Mouse (Mus musculus) thymus, adult 18-20 months (tissue): ENCODE measurements at regions not wholly inside any gene's neighbourhood (a gene's known extent, or its start where the extent isn't known, plus 50 kb on each side); places are given as distances from the start of the nearest gene placed in this dataset.

ENCODE experiments used
- DNase-seq, 2 experiments: peaks; one replicate each; pipeline ENCODE4 v3.0.0; 2022; ENCODE audit warnings: mixed read lengths in 2 of 2

GRCm38 (mm10) chr10:41018888-41019287 lies 53.2 kb downstream of the Gpr6 start:
- DNase-seq = no peak

DNA sequence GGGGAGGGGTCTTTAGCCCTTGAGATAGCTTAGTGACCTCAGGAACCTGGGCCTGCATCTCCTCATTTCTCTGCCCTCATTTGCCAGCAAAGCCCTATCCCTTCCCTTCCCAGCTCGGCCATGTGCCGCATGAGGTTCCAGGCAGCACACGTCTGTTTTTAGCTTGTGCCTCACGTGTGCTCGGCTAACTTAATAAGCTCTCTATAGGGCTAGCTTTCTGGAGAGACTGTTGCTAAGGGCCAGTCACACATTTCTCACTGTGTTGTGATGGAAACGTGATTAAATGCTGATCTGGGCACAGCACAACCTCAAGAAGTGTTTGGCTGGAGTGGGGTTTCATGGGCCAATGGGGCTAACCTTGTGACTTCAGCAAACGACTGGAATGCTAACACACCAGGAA lies 55.5 kb downstream of the Gpr6 start:
- no peak for DNase-seq

DNA sequence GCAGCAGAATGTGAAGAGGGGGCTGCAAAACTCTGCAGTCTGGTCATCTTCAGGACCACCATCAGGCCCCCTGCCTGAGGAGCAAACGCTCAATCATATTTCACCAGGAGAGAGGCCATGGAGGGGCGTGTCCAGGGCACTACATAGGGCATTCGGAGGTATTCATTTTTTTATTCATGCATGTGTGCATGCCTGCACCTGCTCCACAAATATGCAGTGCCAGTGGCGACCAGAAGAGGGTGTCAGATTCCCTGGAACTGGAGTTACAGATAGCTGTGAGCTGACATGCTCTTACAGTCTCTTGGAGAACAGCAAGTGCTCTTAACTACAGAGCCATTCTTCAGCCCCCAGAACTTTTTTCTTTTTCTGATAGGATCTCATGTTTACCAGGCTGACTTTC lies 56.4 kb downstream of the Gpr6 start:
- peak in 1 of 2 experiments; percentile 9 for DNase-seq

- DNase-seq = no peak
These were observed 61.5 kb downstream of the Gpr6 start for GRCm38 (mm10) chr10:41010585-41010984.

GRCm38 (mm10) chr10:41007866-41008265 lies 64.2 kb downstream of the Gpr6 start:
- no peak for DNase-seq

GRCm38 (mm10) chr10:41006634-41007033 lies 65.5 kb downstream of the Gpr6 start:
- DNase-seq = no peak

GRCm38 (mm10) chr10:41005776-41006175 lies 66.3 kb downstream of the Gpr6 start:
- no peak for DNase-seq

GRCm38 (mm10) chr10:41004753-41005152 lies 67.3 kb downstream of the Gpr6 start:
- DNase-seq = no peak

- DNase-seq = peak in 1 of 2 experiments; percentile 9
These were observed 67.9 kb downstream of the Gpr6 start for GRCm38 (mm10) chr10:41004044-41004689.

DNA sequence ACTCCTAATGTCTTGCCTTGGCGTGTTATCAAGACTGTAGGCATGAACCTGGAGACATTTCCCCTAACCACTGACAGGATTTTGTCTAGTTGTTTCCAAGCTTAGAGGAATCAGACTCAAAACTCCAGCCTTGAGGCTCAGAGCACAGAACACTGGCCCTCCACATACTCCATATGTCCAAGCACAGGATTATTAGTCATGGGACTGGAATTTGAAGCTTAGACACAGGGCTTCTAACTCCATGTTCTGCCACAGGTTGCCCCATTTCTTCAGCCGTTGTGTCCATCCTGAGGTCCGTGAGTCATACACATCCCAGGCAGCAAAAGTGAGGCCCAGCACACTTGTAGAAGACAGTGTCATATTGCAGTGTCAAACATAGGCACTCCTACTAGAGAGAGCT lies 68.9 kb downstream of the Gpr6 start:
- no peak for DNase-seq

DNA sequence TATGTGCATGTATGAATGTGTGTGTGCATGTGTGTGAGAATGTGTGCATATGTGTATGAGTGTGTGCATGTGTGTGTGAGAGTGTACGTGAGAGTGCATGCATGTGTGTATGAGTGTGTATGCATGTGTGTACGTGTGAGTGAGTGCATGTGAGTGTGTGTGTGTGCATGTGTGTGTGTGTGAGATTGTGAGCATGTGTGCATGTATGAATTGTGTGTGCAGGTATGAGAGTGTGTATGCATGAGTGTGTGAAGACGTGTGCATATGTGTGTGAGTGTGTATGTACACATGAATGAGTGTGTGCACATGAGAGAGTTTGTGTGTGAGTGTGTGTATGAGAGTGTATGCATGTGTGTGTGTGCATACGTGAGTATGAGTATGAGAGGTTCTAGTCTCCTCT lies 71.1 kb downstream of the Gpr6 start:
- DNase-seq = no peak

GRCm38 (mm10) chr10:40999486-40999885 lies 72.6 kb downstream of the Gpr6 start:
- no peak for DNase-seq

- no peak for DNase-seq
These were observed 73.3 kb downstream of the Gpr6 start for GRCm38 (mm10) chr10:40998799-40999198.

GRCm38 (mm10) chr10:40998330-40998729 lies 73.8 kb downstream of the Gpr6 start:
- no peak for DNase-seq

GRCm38 (mm10) chr10:40997606-40998005 lies 74.5 kb downstream of the Gpr6 start:
- DNase-seq = no peak
